Mouse (Mus musculus): ENCODE data around the gene Camk2n2. TPM values are rescaled to one million over a fixed set of nuclear protein-coding genes. Genes with fewer than 3 reads are reported as not detected.
A peak's percentile ranks its signal among the peaks of the same experiment; 100 is the strongest.

Gene Camk2n2
- polyA plus RNA-seq, 1 experiment from 2014 or later: 0.88 TPM

- H3K4me3 ChIP-seq (ENCODE audit: low read length): peak overlapping the region; percentile 51; the same call in 1 of the 2 replicates
- no peak for ATAC-seq (ENCODE audit: low read depth)
- H3K36me3 ChIP-seq (ENCODE audit: control insufficient read depth, insufficient read depth, low read length): no peaks in the 10 kb centered on the region
- no peak overlapping the region for H3K27ac ChIP-seq (ENCODE audit: low read length)
- H3K4me1 ChIP-seq (replicated peaks; ENCODE audit: control insufficient read depth, insufficient read depth, low read length): peaks cover 11% of the 10 kb centered on the region
- H3K9ac ChIP-seq (ENCODE audit: low read length): no peak overlapping the region
- no peaks in the 10 kb centered on the region for H3K9me3 ChIP-seq (ENCODE audit: control insufficient read depth, low read length)
- no peak overlapping the region for H3K4me2 ChIP-seq (ENCODE audit: low read depth, low read length)
- whole genome bisulfite sequencing: 3% methylated on average over 45 of the region's 48 CpGs
- peaks cover 54% of the 10 kb centered on the region for H3K27me3 ChIP-seq (ENCODE audit: control insufficient read depth, insufficient read depth, low read depth, low read length)
These were observed 29.9 kb downstream of the Camk2n2 start for GRCm38 (mm10) chr16:20591076-20591705.

DNA sequence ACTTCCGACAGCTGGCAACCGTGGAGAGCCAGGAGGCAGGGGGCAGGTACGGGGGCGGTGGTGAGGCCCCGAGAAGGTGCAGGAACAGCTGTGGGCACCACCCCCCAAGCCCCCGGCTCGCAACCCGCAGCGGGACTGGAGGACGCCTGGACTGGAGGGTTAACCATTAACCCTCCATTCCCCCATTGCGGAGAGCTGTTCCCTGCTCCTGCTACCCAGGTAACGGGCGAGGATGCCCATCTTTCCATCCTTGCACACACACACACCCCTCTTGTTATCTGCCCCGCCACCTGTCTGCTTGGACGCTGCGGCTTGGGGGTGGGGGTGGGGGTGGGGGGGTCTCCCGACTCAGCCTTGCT lies 30.4 kb downstream of the Camk2n2 start:
- H3K4me2 ChIP-seq (ENCODE audit: low read depth, low read length): peak overlapping the region; percentile 83
- ATAC-seq (ENCODE audit: low read depth): no peak
- peaks cover 11% of the 10 kb centered on the region for H3K4me1 ChIP-seq (replicated peaks; ENCODE audit: control insufficient read depth, insufficient read depth, low read length)
- H3K27me3 ChIP-seq (ENCODE audit: control insufficient read depth, insufficient read depth, low read depth, low read length): peaks cover 54% of the 10 kb centered on the region
- H3K27ac ChIP-seq (ENCODE audit: low read length): no peak overlapping the region
- no peaks in the 10 kb centered on the region for H3K9me3 ChIP-seq (ENCODE audit: control insufficient read depth, low read length)
- 2% methylated on average over 17 of the region's 17 CpGs for WGBS
- no peak overlapping the region for H3K9ac ChIP-seq (ENCODE audit: low read length)
- no peaks in the 10 kb centered on the region for H3K36me3 ChIP-seq (ENCODE audit: control insufficient read depth, insufficient read depth, low read length)
- H3K4me3 ChIP-seq (ENCODE audit: low read length): peak overlapping the region; percentile 51

GRCm38 (mm10) chr16:20589939-20590679 lies 31.0 kb downstream of the Camk2n2 start:
- H3K9me3 ChIP-seq (ENCODE audit: control insufficient read depth, low read length): no peaks in the 10 kb centered on the region
- peaks cover 54% of the 10 kb centered on the region for H3K27me3 ChIP-seq (ENCODE audit: control insufficient read depth, insufficient read depth, low read depth, low read length)
- peaks cover 11% of the 10 kb centered on the region for H3K4me1 ChIP-seq (replicated peaks; ENCODE audit: control insufficient read depth, insufficient read depth, low read length)
- ATAC-seq (ENCODE audit: low read depth): peak; percentile 80
- peak overlapping the region; percentile 42; the same call in 1 of the 2 replicates for H3K9ac ChIP-seq (ENCODE audit: low read length)
- H3K36me3 ChIP-seq (ENCODE audit: control insufficient read depth, insufficient read depth, low read length): no peaks in the 10 kb centered on the region
- peak overlapping the region; percentile 83 for H3K4me2 ChIP-seq (ENCODE audit: low read depth, low read length)
- 0% methylated on average over 39 of the region's 39 CpGs for WGBS
- peak overlapping the region; percentile 51 for H3K4me3 ChIP-seq (ENCODE audit: low read length)
- no peak overlapping the region for H3K27ac ChIP-seq (ENCODE audit: low read length)

DNA sequence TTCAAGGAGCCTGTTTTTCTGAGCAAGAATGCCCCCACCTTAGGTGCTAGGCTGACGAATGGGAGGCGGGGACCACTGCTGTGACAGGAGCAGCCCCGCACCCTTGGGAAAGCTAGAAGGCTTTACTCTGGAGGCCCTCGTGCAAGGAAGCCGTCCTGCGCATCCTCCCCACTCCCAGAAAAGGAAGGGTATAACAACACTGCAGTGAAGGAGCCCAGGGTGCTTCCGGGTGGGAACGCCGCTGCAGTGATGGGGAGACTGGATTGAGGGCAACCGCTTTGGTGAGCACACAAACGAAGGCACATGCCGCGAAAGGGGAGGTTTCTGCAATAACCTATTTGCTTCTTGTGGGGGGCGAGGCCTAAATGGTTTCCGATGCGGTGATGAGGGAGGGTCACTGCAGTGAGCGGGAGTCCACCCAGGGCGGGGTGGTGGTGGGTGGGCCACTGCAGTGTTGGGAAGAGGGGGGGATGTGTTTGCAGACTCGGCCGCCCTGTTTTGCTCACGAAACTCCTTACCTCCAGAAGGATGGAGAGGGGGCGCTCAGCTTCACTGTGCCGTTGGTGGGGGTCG lies 31.6 kb downstream of the Camk2n2 start, which contains the start of gene Vwa5b2:
Vwa5b2 (plus strand) TSS at position 106 of the 573 bp plus-strand sequence.
- ATAC-seq (ENCODE audit: low read depth): peak; percentile 34
- Histone ChIP-seq H3K4me3 (ENCODE audit: low read length) (peak within 1 kb of the TSS; percentile 51), H3K4me1 (replicated peaks; ENCODE audit: control insufficient read depth, insufficient read depth, low read length) (peaks cover 11% of the 10 kb centered on the region), H3K4me2 (ENCODE audit: low read depth, low read length) (peak within 1 kb of the TSS; percentile 83), H3K9me3 (ENCODE audit: control insufficient read depth, low read length) (no peaks in the 10 kb centered on the region), H3K27ac (ENCODE audit: low read length) (no peak within 1 kb of the TSS), H3K36me3 (ENCODE audit: control insufficient read depth, insufficient read depth, low read length) (no peaks in the 10 kb centered on the region), H3K27me3 (ENCODE audit: control insufficient read depth, insufficient read depth, low read depth, low read length) (peaks cover 54% of the 10 kb centered on the region), H3K9ac (ENCODE audit: low read length) (peak within 1 kb of the TSS; percentile 42; the same call in 1 of the 2 replicates)
- WGBS: under 1% methylated on average over 24 of the region's 24 CpGs

MicroRNAs within 50 kb of the gene (microRNA counts, 519-probe panel; counts per million panel counts)
- 2,592 counts per million, percentile 46 among the panel's probes with 10 or more counts for microRNA mmu-miR-1224

Small RNA genes lying within 50 kb of the gene (microRNA-seq; reads per million reads assigned to microRNA genes)
- gene Mir1224: 0.79 reads per million

Other genes with a start within 250 kb of the Camk2n2 start
- 65.1 and 80.4 TPM in 2 replicates for gene Abcc5, start 194.9 kb downstream of the Camk2n2 start, polyA plus RNA-seq (2015; fragmentation: Nextera tagmentation; extraction: Ambion mirVana)
- 93.5 and 94.5 TPM in 2 replicates for gene Eif2b5, start 122.5 kb downstream of the Camk2n2 start, polyA plus RNA-seq (2015; fragmentation: Nextera tagmentation; extraction: Ambion mirVana)
- gene Dvl3, start 104.3 kb downstream of the Camk2n2 start, polyA plus RNA-seq (2015; fragmentation: Nextera tagmentation; extraction: Ambion mirVana): 17.4 and 19.9 TPM in 2 replicates
- gene Ap2m1, start 85.8 kb downstream of the Camk2n2 start, polyA plus RNA-seq (2015; fragmentation: Nextera tagmentation; extraction: Ambion mirVana): 624 and 630 TPM in 2 replicates
- gene Abcf3, start 72.7 kb downstream of the Camk2n2 start, polyA plus RNA-seq (2015; fragmentation: Nextera tagmentation; extraction: Ambion mirVana): 57.9 and 67.9 TPM in 2 replicates
- 0.49 and 0.93 TPM in 2 replicates for gene Vwa5b2, start 31.8 kb downstream of the Camk2n2 start, polyA plus RNA-seq (2015; fragmentation: Nextera tagmentation; extraction: Ambion mirVana)
- gene Eef1akmt4, start 9.7 kb downstream of the Camk2n2 start, polyA plus RNA-seq (2015; fragmentation: Nextera tagmentation; extraction: Ambion mirVana): 24.4 and 25.6 TPM in 2 replicates
- gene Gm49333, start 9.7 kb downstream of the Camk2n2 start, polyA plus RNA-seq (2015; fragmentation: Nextera tagmentation; extraction: Ambion mirVana): not detected in 2 replicates
- gene Alg3, start 9.6 kb downstream of the Camk2n2 start, polyA plus RNA-seq (2015; fragmentation: Nextera tagmentation; extraction: Ambion mirVana): 29.1 and 31.5 TPM in 2 replicates
- 1.4 and 2.2 TPM in 2 replicates for gene Ece2, start 8.5 kb upstream of the Camk2n2 start, polyA plus RNA-seq (2015; fragmentation: Nextera tagmentation; extraction: Ambion mirVana)
- 285 and 301 TPM in 2 replicates for gene Psmd2, start 30.4 kb upstream of the Camk2n2 start, polyA plus RNA-seq (2015; fragmentation: Nextera tagmentation; extraction: Ambion mirVana)
- 139 and 140 TPM in 2 replicates for gene Eif4g1, start 47.0 kb upstream of the Camk2n2 start, polyA plus RNA-seq (2015; fragmentation: Nextera tagmentation; extraction: Ambion mirVana)
- gene Fam131a, start 72.0 kb upstream of the Camk2n2 start, polyA plus RNA-seq (2015; fragmentation: Nextera tagmentation; extraction: Ambion mirVana): 7.8 and 9.1 TPM in 2 replicates
- 74.3 and 87.5 TPM in 2 replicates for gene Polr2h, start 96.4 kb upstream of the Camk2n2 start, polyA plus RNA-seq (2015; fragmentation: Nextera tagmentation; extraction: Ambion mirVana)
- gene Clcn2, start 96.5 kb upstream of the Camk2n2 start, polyA plus RNA-seq (2015; fragmentation: Nextera tagmentation; extraction: Ambion mirVana): 5.8 and 8.2 TPM in 2 replicates
- gene Chrd, start 111.8 kb upstream of the Camk2n2 start, polyA plus RNA-seq (2015; fragmentation: Nextera tagmentation; extraction: Ambion mirVana): 3.3 and 3.8 TPM in 2 replicates
- 0.79 and 0.99 TPM in 2 replicates for gene Thpo, start 113.2 kb upstream of the Camk2n2 start, polyA plus RNA-seq (2015; fragmentation: Nextera tagmentation; extraction: Ambion mirVana)